Mouse (Mus musculus): ENCODE results near the gene Mum1l1. TPM values are rescaled to one million over a fixed set of nuclear protein-coding genes. Genes with fewer than 3 reads are reported as not detected.

Gene Mum1l1
- 3.3 and 3.5 TPM in 2 replicates for polyA plus RNA-seq (2012; rRNA removed)

GRCm38 (mm10) chrX:139209829-139210225, at the start of gene Mum1l1:
Mum1l1 (plus strand) TSS chrX:139210042.

DNA sequence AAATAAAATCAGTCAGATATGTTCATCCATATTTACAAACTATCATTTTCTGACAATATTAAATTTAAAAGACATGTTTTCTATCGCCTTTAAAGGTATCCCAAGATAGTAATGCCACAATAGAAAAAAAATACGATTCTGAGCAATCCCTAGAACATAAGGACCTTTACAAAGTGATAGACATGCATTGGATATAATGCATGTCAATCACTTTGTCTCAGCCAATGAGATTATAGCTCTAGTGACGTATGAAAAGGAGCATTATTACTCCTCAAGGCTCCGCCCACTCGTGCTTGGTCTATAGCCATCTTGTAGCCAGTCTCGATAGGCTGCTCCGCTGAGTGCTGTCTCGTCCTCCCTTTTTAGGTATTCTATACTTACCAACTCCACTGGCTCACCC, 30.9 kb upstream of the Mum1l1 start, which contains the start of gene 4933428M09Rik:
TSS of gene 4933428M09Rik (plus strand) at position 301 of the 400 bp plus-strand sequence.

Other genes starting within 250 kb of the Mum1l1 start
- gene Serpina7, start 124.8 kb upstream of the Mum1l1 start, polyA plus RNA-seq (2012; rRNA removed), result not detected in 2 replicates
- gene 4930513O06Rik, start 123.8 kb upstream of the Mum1l1 start, polyA plus RNA-seq (2012; rRNA removed), result not detected in 2 replicates
- gene 4933428M09Rik, start 30.8 kb upstream of the Mum1l1 start, polyA plus RNA-seq (2012; rRNA removed), result not detected in 2 replicates
- not detected in 2 replicates for gene Trap1a, start 123.6 kb downstream of the Mum1l1 start, polyA plus RNA-seq (2012; rRNA removed)

All from ovary, adult 2 months (tissue).